ENCODE assay signal across 33 mouse cellular contexts in genomic region chr17:84070596-84070995, GRCm38 (mm10).
DNase-seq lines count a peak whose midpoint lies in the region; ATAC-seq and TF ChIP-seq lines count a peak whose summit lies in the region.
"Had no signal": no experiment of that assay in that cellular context is flagged by ENCODE, and none has a peak within 500 bp of the region (broad histone marks: within the 10 kb centered on the region; RNA-seq: fewer than 3 reads in every experiment).

No protein-coding gene starts in this region.

- TF ChIP-seq CTCF in midbrain, postnatal 0 days (IDR thresholded peaks at IDR 0.05) = no peak
- TF ChIP-seq CTCF in embryonic fibroblast, embryonic 13.5 days (IDR thresholded peaks at IDR 0.05; ENCODE audit: borderline replicate concordance, insufficient read depth, low read length) = no peak
- TF ChIP-seq CTCF in stomach, postnatal 0 days (IDR thresholded peaks at IDR 0.05; ENCODE audit: low read depth) = no peak

- H3K4me1 ChIP-seq in kidney, embryonic 14.5 days (ENCODE audit: control insufficient read depth, insufficient read depth, low read length) = peaks cover 4% of the 10 kb centered on the region
- peaks cover 14% of the 10 kb centered on the region; the same call in 1 of the 2 replicates for H3K4me1 ChIP-seq in kidney, embryonic 16.5 days (ENCODE audit: insufficient read depth, low read length)
- H3K4me1 ChIP-seq in midbrain, embryonic 10.5 days = peaks cover 39% of the 10 kb centered on the region
- no peaks in the 10 kb centered on the region for H3K4me1 ChIP-seq in midbrain, postnatal 0 days (ENCODE audit: insufficient read depth, low read length)
- peaks cover 24% of the 10 kb centered on the region for H3K4me1 ChIP-seq in embryonic fibroblast, embryonic 13.5 days (ENCODE audit: control insufficient read depth, insufficient read depth, low read length)
- peaks cover 13% of the 10 kb centered on the region; the same call in 1 of the 2 replicates for H3K4me1 ChIP-seq in stomach, postnatal 0 days (replicated peaks; ENCODE audit: control insufficient read depth, insufficient read depth)
- H3K4me1 ChIP-seq: midbrain, embryonic 15.5 days; neural tube, embryonic 12.5 days had no signal

- H3K27me3 ChIP-seq in kidney, embryonic 14.5 days (ENCODE audit: control insufficient read depth, insufficient read depth, low read length) = no peaks in the 10 kb centered on the region
- no peaks in the 10 kb centered on the region for H3K27me3 ChIP-seq in kidney, embryonic 16.5 days (ENCODE audit: insufficient read depth, low read length)
- peaks cover 18% of the 10 kb centered on the region; the same call in 1 of the 2 replicates for H3K27me3 ChIP-seq in midbrain, embryonic 10.5 days (ENCODE audit: low read depth, poor library complexity, severe bottlenecking)
- no peaks in the 10 kb centered on the region for H3K27me3 ChIP-seq in midbrain, postnatal 0 days (ENCODE audit: insufficient read depth, low read length)
- H3K27me3 ChIP-seq in stomach, postnatal 0 days (ENCODE audit: control insufficient read depth, insufficient read depth, low read length) = no peaks in the 10 kb centered on the region
- H3K27me3 ChIP-seq: embryonic facial prominence, embryonic 13.5 days; heart, embryonic 13.5 days; midbrain, embryonic 15.5 days; neural tube, embryonic 12.5 days; Patski had no signal

- DNase-seq in midbrain, embryonic 10.5 days (ENCODE audit: low spot score) = no peak
- no peak for DNase-seq in midbrain, postnatal 0 days (ENCODE audit: low spot score)
- no peak for DNase-seq in urinary bladder, postnatal 4 days (ENCODE audit: low spot score in 2 of 2)
- DNase-seq in stomach, postnatal 0 days (ENCODE audit: low spot score) = no peak
- DNase-seq: adrenal gland, postnatal 14 days; cerebellum, adult 18-20 months; cerebellum, postnatal 10 days; gastrocnemius, postnatal 36 days; heart, adult 18-20 months; heart, postnatal 10 days; kidney, adult 2 months; kidney, postnatal 25 days; left cerebral cortex, postnatal 4 days; liver; lung, adult 2 months; lung, postnatal 10 days; right cerebral cortex, adult 18-20 months; spleen, adult 18-20 months; thymus, adult 2 months; thymus, postnatal 36 days had no signal

- no peaks in the 10 kb centered on the region for H3K36me3 ChIP-seq in kidney, embryonic 14.5 days (ENCODE audit: control insufficient read depth, insufficient read depth, low read length)
- H3K36me3 ChIP-seq in kidney, embryonic 16.5 days (ENCODE audit: insufficient read depth, low read length) = no peaks in the 10 kb centered on the region
- no peaks in the 10 kb centered on the region for H3K36me3 ChIP-seq in midbrain, embryonic 10.5 days
- H3K36me3 ChIP-seq in midbrain, postnatal 0 days (ENCODE audit: insufficient read depth, low read length) = no peaks in the 10 kb centered on the region
- no peaks in the 10 kb centered on the region for H3K36me3 ChIP-seq in stomach, postnatal 0 days (ENCODE audit: control insufficient read depth, insufficient read depth, low read length)
- H3K36me3 ChIP-seq: embryonic facial prominence, embryonic 13.5 days; G1E; heart, embryonic 13.5 days; midbrain, embryonic 15.5 days; neural tube, embryonic 12.5 days had no signal

- no peak overlapping the region for H3K9ac ChIP-seq in kidney, embryonic 14.5 days (ENCODE audit: low read depth, low read length)
- no peak overlapping the region for H3K9ac ChIP-seq in kidney, embryonic 16.5 days (replicated peaks; ENCODE audit: low read length)
- no peak overlapping the region for H3K9ac ChIP-seq in midbrain, postnatal 0 days (replicated peaks; ENCODE audit: low read length, poor library complexity, severe bottlenecking)
- H3K9ac ChIP-seq in stomach, postnatal 0 days (ENCODE audit: low read length) = no peak overlapping the region
- H3K9ac ChIP-seq: embryonic facial prominence, embryonic 13.5 days; heart, embryonic 13.5 days; hindbrain, embryonic 14.5 days; liver, embryonic 14.5 days; midbrain, embryonic 15.5 days; neural tube, embryonic 12.5 days had no signal

- WGBS in kidney, embryonic 14.5 days = 49% methylated on average over 3 of the region's 3 CpGs
- WGBS in kidney, embryonic 16.5 days = 39% methylated on average over 3 of the region's 3 CpGs
- 83% methylated on average over 3 of the region's 3 CpGs for WGBS in midbrain, embryonic 10.5 days
- WGBS in midbrain, postnatal 0 days = 90% methylated on average over 3 of the region's 3 CpGs
- 73% methylated on average over 3 of the region's 3 CpGs for WGBS in stomach, postnatal 0 days

- H3K4me2 ChIP-seq in kidney, embryonic 14.5 days (replicated peaks; ENCODE audit: low read depth, low read length) = no peak overlapping the region
- no peak overlapping the region for H3K4me2 ChIP-seq in kidney, embryonic 16.5 days (replicated peaks; ENCODE audit: low read depth, low read length)
- H3K4me2 ChIP-seq in midbrain, postnatal 0 days (ENCODE audit: low read depth, low read length, poor library complexity, severe bottlenecking) = no peak overlapping the region
- H3K4me2 ChIP-seq in stomach, postnatal 0 days (replicated peaks; ENCODE audit: low read depth) = no peak overlapping the region
- H3K4me2 ChIP-seq: embryonic facial prominence, embryonic 13.5 days; heart, embryonic 13.5 days; hindbrain, embryonic 14.5 days; midbrain, embryonic 15.5 days; neural tube, embryonic 12.5 days had no signal

- no peak for TF ChIP-seq EP300 in stomach, postnatal 0 days (optimal IDR thresholded peaks at IDR 0.05)

- no peaks in the 10 kb centered on the region for H3K9me3 ChIP-seq in kidney, embryonic 14.5 days (ENCODE audit: control insufficient read depth, low read length)
- H3K9me3 ChIP-seq in kidney, embryonic 16.5 days (ENCODE audit: low read length) = no peaks in the 10 kb centered on the region
- H3K9me3 ChIP-seq in midbrain, embryonic 10.5 days (replicated peaks) = 0 out of 2 replicates have a peak, but pooled peaks cover 4% of the 10 kb centered on the region
- H3K9me3 ChIP-seq in midbrain, postnatal 0 days (ENCODE audit: low read length) = no peaks in the 10 kb centered on the region
- no peaks in the 10 kb centered on the region for H3K9me3 ChIP-seq in stomach, postnatal 0 days (ENCODE audit: control insufficient read depth, low read length)
- H3K9me3 ChIP-seq: embryonic facial prominence, embryonic 13.5 days; G1E; heart, embryonic 13.5 days; midbrain, embryonic 15.5 days; neural tube, embryonic 12.5 days had no signal

- TF ChIP-seq POLR2A in embryonic fibroblast, embryonic 13.5 days (IDR thresholded peaks at IDR 0.05; ENCODE audit: low read depth, low read length) = 0 out of 2 replicates have a peak, but pooled peaks have one; percentile 6

- H3K4me3 ChIP-seq in kidney, embryonic 14.5 days (ENCODE audit: low read length) = no peak overlapping the region
- no peak overlapping the region for H3K4me3 ChIP-seq in kidney, embryonic 16.5 days (ENCODE audit: low read length)
- H3K4me3 ChIP-seq in midbrain, embryonic 10.5 days = no peak overlapping the region
- no peak overlapping the region for H3K4me3 ChIP-seq in midbrain, postnatal 0 days (ENCODE audit: low read depth, low read length)
- no peak overlapping the region for H3K4me3 ChIP-seq in embryonic fibroblast, embryonic 13.5 days (ENCODE audit: insufficient read depth, low read length)
- H3K4me3 ChIP-seq in stomach, postnatal 0 days (ENCODE audit: low read depth, low read length) = no peak overlapping the region
- H3K4me3 ChIP-seq: embryonic facial prominence, embryonic 13.5 days; erythroblast, embryonic 14.5 days; heart, embryonic 13.5 days; midbrain, embryonic 15.5 days; neural tube, embryonic 12.5 days had no signal

- H3K27ac ChIP-seq in kidney, embryonic 14.5 days (ENCODE audit: low read depth, low read length) = no peak overlapping the region
- no peak overlapping the region for H3K27ac ChIP-seq in kidney, embryonic 16.5 days (ENCODE audit: low read length)
- peak overlapping the region; percentile 38; the same call in 1 of the 2 replicates for H3K27ac ChIP-seq in midbrain, embryonic 10.5 days (replicated peaks)
- no peak overlapping the region for H3K27ac ChIP-seq in midbrain, postnatal 0 days (ENCODE audit: low read depth, low read length)
- peak overlapping the region; percentile 80 for H3K27ac ChIP-seq in embryonic fibroblast, embryonic 13.5 days (ENCODE audit: insufficient read depth, low read length)
- H3K27ac ChIP-seq in stomach, postnatal 0 days (replicated peaks) = no peak overlapping the region
- H3K27ac ChIP-seq: embryonic facial prominence, embryonic 13.5 days; heart, embryonic 13.5 days; hindbrain, embryonic 14.5 days; liver, embryonic 14.5 days; midbrain, embryonic 15.5 days; neural tube, embryonic 12.5 days had no signal

- ATAC-seq in kidney, embryonic 14.5 days (ENCODE audit: low FRiP score, low TSS enrichment) = peak; percentile 44; the same call in 1 of the 2 replicates
- ATAC-seq in kidney, embryonic 16.5 days (ENCODE audit: low FRiP score, low TSS enrichment) = no peak
- ATAC-seq in midbrain, postnatal 0 days (ENCODE audit: low FRiP score) = no peak
- ATAC-seq in stomach, postnatal 0 days (ENCODE audit: low FRiP score, low TSS enrichment) = no peak
- ATAC-seq: forebrain, embryonic 14.5 days; midbrain, embryonic 15.5 days; Patski had no signal

Comparison
In these comparisons a context has a peak if more than half of its experiments do, and no peak if none do; other contexts are left out.
1. H3K27ac ChIP-seq: peak in midbrain, embryonic 10.5 days (single experiment) and embryonic fibroblast, embryonic 13.5 days (single experiment); none in kidney, embryonic 14.5 days (single experiment), kidney, embryonic 16.5 days (single experiment), midbrain, postnatal 0 days (single experiment) and stomach, postnatal 0 days (single experiment).